Mouse (Mus musculus) lung, embryonic 16.5 days (tissue): Measurements from ENCODE around the gene Ppp1cc. TPM values are rescaled to one million over a fixed set of nuclear protein-coding genes. Genes with fewer than 3 reads are reported as not detected.

Experiments used
- polyA plus RNA-seq: library from polyadenylated mRNA; unstranded; fragments of >200 nt; fragmentation: Nextera tagmentation; extraction: Ambion mirVana; gene quantifications from 2 replicates; pipeline ENCODE4 v1.2.1, GENCODE M21; 2015

The Ppp1cc gene
- polyA plus RNA-seq, 1 experiment from 2014 or later, result 214 TPM

Other genes with a start within 250 kb of the Ppp1cc start
- 1.5 and 2.3 TPM in 2 replicates for gene Cux2, start 108.2 kb upstream of the Ppp1cc start, polyA plus RNA-seq
- gene Myl2, start 57.3 kb upstream of the Ppp1cc start, polyA plus RNA-seq, result 12.4 and 12.7 TPM in 2 replicates
- gene Ccdc63, start 17.5 kb upstream of the Ppp1cc start, polyA plus RNA-seq, result 0.04 TPM in 1 of 2 replicates, not detected in the other
- 4.4 and 5.0 TPM in 2 replicates for gene Hvcn1, start 48.5 kb downstream of the Ppp1cc start, polyA plus RNA-seq
- 6.5 and 7.4 TPM in 2 replicates for gene Tctn1, start 106.2 kb downstream of the Ppp1cc start, polyA plus RNA-seq
- 8.6 and 8.9 TPM in 2 replicates for gene Pptc7, start 126.1 kb downstream of the Ppp1cc start, polyA plus RNA-seq
- gene Rad9b, start 196.0 kb downstream of the Ppp1cc start, polyA plus RNA-seq, result 10.2 and 11.4 TPM in 2 replicates
- 210 and 225 TPM in 2 replicates for gene Vps29, start 196.1 kb downstream of the Ppp1cc start, polyA plus RNA-seq
- gene Gpn3, start 213.6 kb downstream of the Ppp1cc start, polyA plus RNA-seq, result 76.2 and 76.8 TPM in 2 replicates
- gene Fam216a, start 214.1 kb downstream of the Ppp1cc start, polyA plus RNA-seq, result 65.2 and 66.5 TPM in 2 replicates
- 158 and 162 TPM in 2 replicates for gene Arpc3, start 233.6 kb downstream of the Ppp1cc start, polyA plus RNA-seq